ENCODE assay signal across 8 mouse cellular contexts in the genomic region with DNA sequence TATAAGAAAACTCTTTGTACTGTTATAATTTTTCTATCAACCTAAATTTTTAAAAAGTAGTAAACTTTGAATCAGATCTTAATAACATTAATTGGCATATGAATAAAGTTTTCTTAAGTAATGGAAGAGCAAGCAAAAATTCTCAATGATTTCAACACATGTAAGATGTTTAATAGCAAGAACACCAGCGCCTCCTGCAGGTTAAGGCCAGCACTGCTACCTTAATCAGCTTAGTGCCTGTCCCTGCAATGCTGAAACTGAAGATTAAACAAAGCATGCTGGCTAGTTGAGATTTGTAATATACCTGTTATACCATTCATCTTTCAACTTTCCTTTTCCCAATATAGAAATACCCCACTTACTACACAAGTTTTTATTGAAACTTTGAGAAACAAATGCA. TPM values are rescaled to one million over a fixed set of nuclear protein-coding genes. Genes with fewer than 3 reads are reported as not detected.
DNase-seq lines count a peak whose midpoint lies in the region; TF ChIP-seq lines count a peak whose summit lies in the region.

No protein-coding gene starts in this region.

- no peak for TF ChIP-seq POLR2A in lung, adult 2 months (IDR thresholded peaks at IDR 0.05; ENCODE audit: borderline replicate concordance, extremely low read depth, low read depth, low read length)

- TF ChIP-seq CTCF in C2C12 (IDR thresholded peaks at IDR 0.05; ENCODE audit: control insufficient read depth, insufficient read depth, insufficient read length) = peak; percentile 49
- TF ChIP-seq CTCF in lung, adult 2 months (IDR thresholded peaks at IDR 0.05; ENCODE audit: insufficient read depth, low read length) = peak; percentile 88

- no peaks in the 10 kb centered on the region for H3K27me3 ChIP-seq in C2C12 (ENCODE audit: control insufficient read depth, insufficient read depth, insufficient read length)

- peaks cover 86% of the 10 kb centered on the region for H3K36me3 ChIP-seq in C2C12 (ENCODE audit: control insufficient read depth, insufficient read depth)

- no peaks in the 10 kb centered on the region; the same call in 1 of the 2 replicates for H3K4me1 ChIP-seq in lung, adult 2 months (ENCODE audit: control insufficient read depth, insufficient read depth, low read length)

- no peak overlapping the region for H3ac ChIP-seq in C2C12 (ENCODE audit: control insufficient read depth, insufficient read length, low read depth)

- WGBS in lung, adult 2 months = 2% methylated on average over 1 of the region's 1 CpGs

- H3K79me2 ChIP-seq in C2C12 (ENCODE audit: control insufficient read depth, insufficient read depth) = peaks cover 21% of the 10 kb centered on the region

- no peak overlapping the region for H3K4me3 ChIP-seq in C2C12 (ENCODE audit: insufficient read depth, poor library complexity, severe bottlenecking)
- no peak overlapping the region for H3K4me3 ChIP-seq in lung, adult 2 months (replicated peaks; ENCODE audit: extremely low read depth, low read depth, low read length)

- DNase-seq in NIH3T3 (ENCODE audit: low read depth) = peak; percentile 88
- peak; percentile 81 to 92 for DNase-seq in cerebellum, postnatal 14 days
- peak; percentile 74 for DNase-seq in gastrocnemius, adult 8-10 months (ENCODE audit: low spot score in 2 of 2)
- peak; percentile 83 to 92 for DNase-seq in kidney, postnatal 36 days
- DNase-seq in lung, adult 2 months = peak; percentile 65
- peak; percentile 94 for DNase-seq in retina, embryonic 14.5 days (ENCODE audit: low spot score)
- peak; percentile 60 to 67 for DNase-seq in thymus, postnatal 36 days

- peaks cover 28% of the 10 kb centered on the region for H3K79me3 ChIP-seq in C2C12 (ENCODE audit: low read depth)

TF ChIP-seq in C2C12, 6 proteins besides CTCF, POLR2A, EP300 and RAD21:
- no peak for TF ChIP-seq USF1 (IDR thresholded peaks at IDR 0.05; ENCODE audit: low read depth)
- TF ChIP-seq FOSL1 (IDR thresholded peaks at IDR 0.05; ENCODE audit: insufficient read depth, low read length, poor library complexity, severe bottlenecking) = no peak
- no peak for TF ChIP-seq MYOG (IDR thresholded peaks at IDR 0.05; ENCODE audit: control insufficient read depth, extremely low read depth, insufficient read length)
- TF ChIP-seq MAX (IDR thresholded peaks at IDR 0.05) = no peak
- no peak for TF ChIP-seq CEBPB (IDR thresholded peaks at IDR 0.05; ENCODE audit: low read depth)
- TF ChIP-seq MYOD1 (IDR thresholded peaks at IDR 0.05; ENCODE audit: control insufficient read depth, insufficient read length, low read depth) = no peak

RNA-seq across cellular contexts. Expression of gene Rtraf, which starts 5.7 kb away (rescaled TPM):
- polyA plus RNA-seq in C2C12 (2012; fragmentation: generic; extraction: Trizol) = 115 TPM
- 10 to 100 TPM; 76.8 to 89.6 (median 79.4) TPM for total RNA-seq in gastrocnemius, adult 8-10 months (2022)
- polyA plus RNA-seq in lung, adult 2 months (2012; rRNA removed) = 18.0 TPM in 2 replicates
